Mouse (Mus musculus) CH12.LX (cell line): ENCODE results near the gene Dnajc25.

Experiments
- CHD2 ChIP-seq: IDR thresholded peaks from 2 replicates; pipeline ENCODE4 v1.6.1; 2011; ENCODE audit warnings: low read length, improper control_type of control experiment
- CTCF ChIP-seq, 2 experiments: IDR thresholded peaks in 1 of 2; conservative IDR thresholded peaks in 1 of 2; 2 replicates each; pipeline ENCODE4 v1.5.1; 2011 to 2012; ENCODE audit warnings: low read depth in 2 of 2, low read length in 2 of 2, improper control_type of control experiment in 1 of 2, inconsistent platforms in 1 of 2, mild to moderate bottlenecking in 1 of 2, moderate library complexity in 1 of 2
- EP300 ChIP-seq: IDR thresholded peaks from 2 replicates; pipeline ENCODE4 v1.6.1; 2011; ENCODE audit warnings: low read length, improper control_type of control experiment
- JUND ChIP-seq: conservative IDR thresholded peaks from 2 replicates; pipeline ENCODE4 v1.6.1; 2011; ENCODE audit warnings: low read depth, low read length, improper control_type of control experiment
- MAFK ChIP-seq: IDR thresholded peaks from 2 replicates; pipeline ENCODE4 v1.6.1; 2011; ENCODE audit warnings: low read length, improper control_type of control experiment; ENCODE audit not compliant: insufficient replicate concordance
- MEF2A ChIP-seq: IDR thresholded peaks from 2 replicates; pipeline ENCODE4 v1.6.1; 2014; ENCODE audit warnings: low read depth, mild to moderate bottlenecking, inconsistent platforms, low read length, improper control_type of control experiment, borderline replicate concordance
- PAX5 ChIP-seq: IDR thresholded peaks from 2 replicates; pipeline ENCODE4 v1.6.1; 2012; ENCODE audit warnings: low read length, inconsistent platforms, mixed read lengths
- POLR2A ChIP-seq: IDR thresholded peaks from 2 replicates; pipeline ENCODE4 v1.6.1; 2011; ENCODE audit warnings: low read depth, mild to moderate bottlenecking, improper control_type of control experiment, low read length
- RAD21 ChIP-seq: IDR thresholded peaks from 2 replicates; pipeline ENCODE4 v1.6.1; 2011; ENCODE audit warnings: low read depth, mild to moderate bottlenecking, low read length, improper control_type of control experiment, moderate library complexity
- USF1 ChIP-seq: IDR thresholded peaks from 2 replicates; pipeline ENCODE4 v1.6.1; 2014; ENCODE audit warnings: low read depth, mild to moderate bottlenecking, inconsistent platforms, low read length, improper control_type of control experiment
- ZNF384 ChIP-seq: IDR thresholded peaks from 2 replicates; pipeline ENCODE4 v1.6.1; 2012; ENCODE audit warnings: low read depth, low read length, improper control_type of control experiment, inconsistent platforms

GRCm38 (mm10) chr4:59047222-59047621 lies 52.4 kb downstream of the Dnajc25 start:
- TF ChIP-seq CTCF (conservative IDR thresholded peaks at IDR 0.05 in 1 of 2, IDR thresholded peaks at IDR 0.05 in 1 of 2; ENCODE audit: low read depth in 2 of 2, low read length in 2 of 2): no peak
- no peak for TF ChIP-seq ZNF384
- no peak for TF ChIP-seq POLR2A
- no peak for TF ChIP-seq MAFK
- no peak for TF ChIP-seq MEF2A
- TF ChIP-seq CHD2: no peak
- no peak for TF ChIP-seq PAX5
- TF ChIP-seq USF1: no peak
- TF ChIP-seq EP300: no peak
- TF ChIP-seq JUND: no peak
- TF ChIP-seq RAD21: no peak
